In the genomic region with DNA sequence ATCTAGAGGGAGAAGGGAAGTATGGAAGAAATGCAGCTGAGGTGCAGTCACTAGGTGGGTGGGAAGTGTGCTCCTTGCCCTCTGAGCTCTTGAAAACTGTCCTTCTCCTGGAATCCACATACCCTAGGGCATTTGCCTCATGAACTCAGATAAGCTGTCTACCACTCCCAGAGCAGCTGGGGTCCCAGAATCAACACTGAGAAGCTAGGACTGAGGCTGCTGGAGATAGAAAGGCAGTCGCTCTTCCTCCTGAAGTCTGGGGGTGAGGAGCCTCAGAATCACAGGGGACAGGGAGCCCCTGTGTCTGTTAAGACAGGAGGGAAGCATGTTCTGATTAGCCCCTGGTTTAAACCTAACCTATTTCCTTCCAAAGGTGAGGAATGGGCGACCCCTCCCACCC, we compare ENCODE assay signal across 18 mouse cellular contexts. TPM values are rescaled to one million over a fixed set of nuclear protein-coding genes. Genes with fewer than 3 reads are reported as not detected.
DNase-seq lines count a peak whose midpoint lies in the region; ATAC-seq lines count a peak whose summit lies in the region.
"Had no signal": no experiment of that assay in that cellular context is flagged by ENCODE, and none has a peak within 500 bp of the region (broad histone marks: within the 10 kb centered on the region; RNA-seq: fewer than 3 reads in every experiment).

No protein-coding gene starts in this region.

- intact Hi-C loops in gastrocnemius, postnatal 14 days (cut with DNase I; ENCODE audit: low total_unique reads): no loop called here

- ATAC-seq in heart, embryonic 14.5 days (ENCODE audit: insufficient number of reproducible peaks, insufficient read depth, low FRiP score, low read depth): no peak
- ATAC-seq in midbrain, embryonic 11.5 days (ENCODE audit: low FRiP score): no peak
- ATAC-seq in midbrain, embryonic 15.5 days (replicated peaks): no peak
- peak; percentile 29; the same call in 1 of the 2 replicates for ATAC-seq in intestine, embryonic 15.5 days

- peaks cover 4 to 10% of the 10 kb centered on the region in 2 experiments for H3K4me1 ChIP-seq in heart, embryonic 14.5 days (ENCODE audit: control insufficient read depth in 2 of 2, insufficient read depth in 2 of 2, low read length in 2 of 2)
- no peaks in the 10 kb centered on the region for H3K4me1 ChIP-seq in midbrain, embryonic 11.5 days (ENCODE audit: control insufficient read depth, insufficient read depth, low read length)
- no peaks in the 10 kb centered on the region for H3K4me1 ChIP-seq in midbrain, embryonic 15.5 days
- H3K4me1 ChIP-seq in intestine, embryonic 15.5 days (replicated peaks): 0 out of 2 replicates have a peak, but pooled peaks cover 3% of the 10 kb centered on the region
- H3K4me1 ChIP-seq: midbrain, embryonic 10.5 days had no signal

- WGBS in heart, embryonic 14.5 days: 46% methylated on average over 2 of the region's 2 CpGs
- 75% methylated on average over 2 of the region's 2 CpGs for WGBS in midbrain, embryonic 11.5 days
- 75% methylated on average over 2 of the region's 2 CpGs for WGBS in midbrain, embryonic 15.5 days
- WGBS in intestine, embryonic 15.5 days: 63% methylated on average over 2 of the region's 2 CpGs

- no peaks in the 10 kb centered on the region for H3K9me3 ChIP-seq in heart, embryonic 14.5 days (ENCODE audit: control insufficient read depth, low read length)
- no peaks in the 10 kb centered on the region for H3K9me3 ChIP-seq in midbrain, embryonic 11.5 days (ENCODE audit: control insufficient read depth, low read length)
- no peaks in the 10 kb centered on the region for H3K9me3 ChIP-seq in midbrain, embryonic 15.5 days
- no peaks in the 10 kb centered on the region for H3K9me3 ChIP-seq in intestine, embryonic 15.5 days
- H3K9me3 ChIP-seq: midbrain, embryonic 10.5 days had no signal

- peak overlapping the region; percentile 35; the same call in 1 of the 2 replicates for H3K9ac ChIP-seq in heart, embryonic 14.5 days (ENCODE audit: low read length)
- H3K9ac ChIP-seq in midbrain, embryonic 11.5 days (ENCODE audit: low read length): no peak overlapping the region
- H3K9ac ChIP-seq in midbrain, embryonic 15.5 days: no peak overlapping the region
- H3K9ac ChIP-seq in intestine, embryonic 15.5 days: no peak overlapping the region

- H3K36me3 ChIP-seq in heart, embryonic 14.5 days (ENCODE audit: control insufficient read depth, insufficient read depth, low read length): peaks cover 9% of the 10 kb centered on the region; the same call in 1 of the 2 replicates
- no peaks in the 10 kb centered on the region for H3K36me3 ChIP-seq in midbrain, embryonic 11.5 days (ENCODE audit: control insufficient read depth, insufficient read depth, low read length)
- H3K36me3 ChIP-seq in midbrain, embryonic 15.5 days (replicated peaks): no peaks in the 10 kb centered on the region
- H3K36me3 ChIP-seq in intestine, embryonic 15.5 days: no peaks in the 10 kb centered on the region

- no peak overlapping the region for H3K4me2 ChIP-seq in heart, embryonic 14.5 days (ENCODE audit: low read length)
- no peak overlapping the region for H3K4me2 ChIP-seq in midbrain, embryonic 11.5 days
- no peak overlapping the region for H3K4me2 ChIP-seq in midbrain, embryonic 15.5 days
- H3K4me2 ChIP-seq in intestine, embryonic 15.5 days (replicated peaks): no peak overlapping the region

- no peaks in the 10 kb centered on the region for H3K27me3 ChIP-seq in heart, embryonic 14.5 days (ENCODE audit: control insufficient read depth, insufficient read depth, low read length)
- no peaks in the 10 kb centered on the region for H3K27me3 ChIP-seq in midbrain, embryonic 11.5 days (ENCODE audit: control insufficient read depth, insufficient read depth, low read length)
- H3K27me3 ChIP-seq in midbrain, embryonic 15.5 days (replicated peaks): no peaks in the 10 kb centered on the region
- no peaks in the 10 kb centered on the region for H3K27me3 ChIP-seq in intestine, embryonic 15.5 days (replicated peaks)

- no peak for DNase-seq in heart, postnatal 4 days
- peak; percentile 56 for DNase-seq in midbrain, embryonic 11.5 days (ENCODE audit: low spot score, missing footprints)
- DNase-seq in yolk sac, embryonic 10.5 days (ENCODE audit: low spot score): peak; percentile 69
- DNase-seq in gastrocnemius, postnatal 14 days: no peak
- no peak for DNase-seq in cerebellum, postnatal 25 days
- DNase-seq: cerebellum, adult 9-10 months; kidney, postnatal 10 days; layer of hippocampus, adult 9-11 months; lung, adult 2 months; right cerebral cortex, postnatal 14 days had no signal

- H3K27ac ChIP-seq in heart, embryonic 14.5 days (replicated peaks in 1 of 2; ENCODE audit: control insufficient read depth in 1 of 2, insufficient read depth in 1 of 2, low read depth in 2 of 2, low read length in 2 of 2): peak overlapping the region; percentile 33 to 54
- no peak overlapping the region for H3K27ac ChIP-seq in midbrain, embryonic 11.5 days (ENCODE audit: low read depth, low read length)
- H3K27ac ChIP-seq in midbrain, embryonic 15.5 days: no peak overlapping the region
- H3K27ac ChIP-seq in intestine, embryonic 15.5 days: no peak overlapping the region
- H3K27ac ChIP-seq: midbrain, embryonic 10.5 days had no signal

- H3K4me3 ChIP-seq in heart, embryonic 14.5 days (ENCODE audit: control insufficient read depth in 1 of 2, insufficient read depth in 1 of 2, low read depth in 1 of 2, low read length in 2 of 2): no peak overlapping the region
- H3K4me3 ChIP-seq in midbrain, embryonic 11.5 days (ENCODE audit: low read depth, low read length): no peak overlapping the region
- no peak overlapping the region for H3K4me3 ChIP-seq in midbrain, embryonic 15.5 days
- H3K4me3 ChIP-seq in intestine, embryonic 15.5 days (replicated peaks): no peak overlapping the region
- H3K4me3 ChIP-seq: midbrain, embryonic 10.5 days; myocyte had no signal

RNA-seq across cellular contexts. Expression of gene A930018P22Rik, which starts 13.0 kb away (rescaled TPM):
- polyA plus RNA-seq in heart, embryonic 14.5 days (2014; fragmentation: Nextera tagmentation; extraction: Ambion mirVana): 0.59 TPM in 1 of 2 replicates, not detected in the other
- under 1 TPM; 0.68 to 0.69 TPM for total RNA-seq in heart, postnatal 4 days (2021)
- polyA plus RNA-seq in midbrain, embryonic 11.5 days (2014; fragmentation: Nextera tagmentation; extraction: Ambion mirVana): 0.16 and 0.34 TPM in 2 replicates
- not detected in 2 replicates for polyA plus RNA-seq in midbrain, embryonic 15.5 days (2015; fragmentation: Nextera tagmentation; extraction: Ambion mirVana)
- polyA plus RNA-seq in intestine, embryonic 15.5 days (2015; fragmentation: Nextera tagmentation; extraction: Ambion mirVana): 0.24 TPM in 1 of 2 replicates, not detected in the other
- 1 to 10 TPM; 1.7 to 1.8 TPM for total RNA-seq in gastrocnemius, postnatal 14 days (2021)
- total RNA-seq: left cerebral cortex, postnatal 25 days had no signal
- polyA plus RNA-seq: brain, embryonic 14.5 days had no signal

RNA-seq across cellular contexts. Expression of gene Cd59a, which starts 13.9 kb away (rescaled TPM):
- polyA plus RNA-seq in heart, embryonic 14.5 days (2014; fragmentation: Nextera tagmentation; extraction: Ambion mirVana): 69.0 and 69.7 TPM in 2 replicates
- total RNA-seq in heart, postnatal 4 days (2021): 10 to 100 TPM; 28.1 to 31.9 TPM
- 29.2 and 31.2 TPM in 2 replicates for polyA plus RNA-seq in midbrain, embryonic 11.5 days (2014; fragmentation: Nextera tagmentation; extraction: Ambion mirVana)
- polyA plus RNA-seq in midbrain, embryonic 15.5 days (2015; fragmentation: Nextera tagmentation; extraction: Ambion mirVana): 11.8 and 12.4 TPM in 2 replicates
- 30.5 and 30.6 TPM in 2 replicates for polyA plus RNA-seq in intestine, embryonic 15.5 days (2015; fragmentation: Nextera tagmentation; extraction: Ambion mirVana)
- 10 to 100 TPM; 22.1 to 23.6 TPM for total RNA-seq in gastrocnemius, postnatal 14 days (2021)

RNA-seq across cellular contexts. Expression of gene Cd59b, which starts 39.9 kb away (rescaled TPM):
- polyA plus RNA-seq in heart, embryonic 14.5 days (2014; fragmentation: Nextera tagmentation; extraction: Ambion mirVana): 3.0 and 6.4 TPM in 2 replicates
- 1 to 10 TPM; 1.2 to 1.8 TPM for total RNA-seq in heart, postnatal 4 days (2021)
- polyA plus RNA-seq in midbrain, embryonic 11.5 days (2014; fragmentation: Nextera tagmentation; extraction: Ambion mirVana): 1.9 and 5.6 TPM in 2 replicates
- 0.92 and 1.2 TPM in 2 replicates for polyA plus RNA-seq in midbrain, embryonic 15.5 days (2015; fragmentation: Nextera tagmentation; extraction: Ambion mirVana)
- 5.9 and 6.7 TPM in 2 replicates for polyA plus RNA-seq in intestine, embryonic 15.5 days (2015; fragmentation: Nextera tagmentation; extraction: Ambion mirVana)
- 1 to 10 TPM; 2.2 to 3.2 TPM for total RNA-seq in gastrocnemius, postnatal 14 days (2021)
- polyA plus RNA-seq: C2C12, myocyte had no signal

RNA-seq across cellular contexts. Expression of gene Gm10799, which starts 41.2 kb away (rescaled TPM):
- not detected in 2 replicates for polyA plus RNA-seq in heart, embryonic 14.5 days (2014; fragmentation: Nextera tagmentation; extraction: Ambion mirVana)
- not detected for total RNA-seq in heart, postnatal 4 days (2021)
- not detected in 2 replicates for polyA plus RNA-seq in midbrain, embryonic 11.5 days (2014; fragmentation: Nextera tagmentation; extraction: Ambion mirVana)
- not detected in 2 replicates for polyA plus RNA-seq in midbrain, embryonic 15.5 days (2015; fragmentation: Nextera tagmentation; extraction: Ambion mirVana)
- not detected in 2 replicates for polyA plus RNA-seq in intestine, embryonic 15.5 days (2015; fragmentation: Nextera tagmentation; extraction: Ambion mirVana)
- not detected for total RNA-seq in gastrocnemius, postnatal 14 days (2021)
- total RNA-seq: left cerebral cortex, postnatal 25 days had no signal
- polyA plus RNA-seq: brain, embryonic 14.5 days; C2C12; lung, adult 2 months; midbrain, embryonic 10.5 days; myocyte had no signal

RNA-seq across cellular contexts. Expression of gene Gm10912, which starts 43.9 kb away (rescaled TPM):
- 0.12 TPM in 1 of 2 replicates, not detected in the other for polyA plus RNA-seq in heart, embryonic 14.5 days (2014; fragmentation: Nextera tagmentation; extraction: Ambion mirVana)
- under 1 TPM; 0.17 to 0.29 TPM for total RNA-seq in heart, postnatal 4 days (2021)
- polyA plus RNA-seq in midbrain, embryonic 11.5 days (2014; fragmentation: Nextera tagmentation; extraction: Ambion mirVana): not detected in 2 replicates
- not detected in 2 replicates for polyA plus RNA-seq in midbrain, embryonic 15.5 days (2015; fragmentation: Nextera tagmentation; extraction: Ambion mirVana)
- 0.09 TPM in 1 of 2 replicates, not detected in the other for polyA plus RNA-seq in intestine, embryonic 15.5 days (2015; fragmentation: Nextera tagmentation; extraction: Ambion mirVana)
- under 1 TPM in 1 of 2 experiments, not detected in 1; 0.22 TPM for total RNA-seq in gastrocnemius, postnatal 14 days (2021)
- polyA plus RNA-seq: C2C12, myocyte had no signal

Comparison
In these comparisons a context has a peak if more than half of its experiments do, and no peak if none do; other contexts are left out.
1. H3K27ac ChIP-seq: peak in heart, embryonic 14.5 days (2 of 2); none in midbrain, embryonic 11.5 days (single experiment), midbrain, embryonic 15.5 days (single experiment) and intestine, embryonic 15.5 days (single experiment).
2. DNase-seq: peak in midbrain, embryonic 11.5 days (single experiment) and yolk sac, embryonic 10.5 days (single experiment); none in heart, postnatal 4 days (single experiment), gastrocnemius, postnatal 14 days (single experiment) and cerebellum, postnatal 25 days (0 of 2).